Mouse (Mus musculus) MEL (cell line): ENCODE data around the gene Cep170b.

Experiments
- CTCF ChIP-seq, 3 experiments: IDR thresholded peaks in 2 of 3; conservative IDR thresholded peaks in 1 of 3; 2 replicates each; pipeline ENCODE4 v1.5.1; 2011 to 2012; ENCODE audit warnings: low read length in 3 of 3, low read depth in 2 of 3, mild to moderate bottlenecking in 2 of 3, improper control_type of control experiment in 1 of 3, inconsistent platforms in 1 of 3, mixed read lengths in 1 of 3, moderate library complexity in 1 of 3; ENCODE audit not compliant: control insufficient read depth in 1 of 3, insufficient read depth in 1 of 3, poor library complexity in 1 of 3, severe bottlenecking in 1 of 3
- EP300 ChIP-seq, 2 experiments: IDR thresholded peaks; 2 replicates each; pipeline ENCODE4 v1.6.1; 2011; ENCODE audit warnings: improper control_type of control experiment in 2 of 2, low read length in 2 of 2, low read depth in 1 of 2, mild to moderate bottlenecking in 1 of 2
- ETS1 ChIP-seq: IDR thresholded peaks from 2 replicates; pipeline ENCODE4 v1.6.1; 2012; ENCODE audit warnings: low read depth, mild to moderate bottlenecking, inconsistent platforms, low read length, improper control_type of control experiment, moderate library complexity
- GABPA ChIP-seq: IDR thresholded peaks from 2 replicates; pipeline ENCODE4 v1.6.1; 2012; ENCODE audit warnings: low read depth, mild to moderate bottlenecking, inconsistent platforms, low read length, improper control_type of control experiment, moderate library complexity
- MAFK ChIP-seq: IDR thresholded peaks from 2 replicates; pipeline ENCODE4 v1.6.1; 2011; ENCODE audit warnings: low read depth, mild to moderate bottlenecking, low read length, improper control_type of control experiment, borderline replicate concordance
- MXI1 ChIP-seq: IDR thresholded peaks from 2 replicates; pipeline ENCODE4 v1.6.1; 2011; ENCODE audit warnings: mild to moderate bottlenecking, low read depth, low read length, improper control_type of control experiment
- POLR2A ChIP-seq, 2 experiments: IDR thresholded peaks; 2 replicates each; pipeline ENCODE4 v1.6.1; 2011 to 2012; ENCODE audit warnings: low read length in 2 of 2, mild to moderate bottlenecking in 2 of 2, control low read depth in 1 of 2, improper control_type of control experiment in 1 of 2, low read depth in 1 of 2, moderate library complexity in 1 of 2; ENCODE audit not compliant: control insufficient read depth in 1 of 2, insufficient read depth in 1 of 2, poor library complexity in 1 of 2
- POLR2AphosphoS2 ChIP-seq: IDR thresholded peaks from 2 replicates; pipeline ENCODE4 v1.6.1; 2011; ENCODE audit warnings: low read length, improper control_type of control experiment
- POLR2AphosphoS5 ChIP-seq: IDR thresholded peaks from 2 replicates; pipeline ENCODE4 v1.6.1; 2012; ENCODE audit warnings: low read depth, borderline replicate concordance, mild to moderate bottlenecking, inconsistent platforms, low read length, moderate library complexity, mixed read lengths
- SIN3A ChIP-seq: IDR thresholded peaks from 2 replicates; pipeline ENCODE4 v1.6.1; 2012; ENCODE audit warnings: low read length, improper control_type of control experiment, inconsistent platforms
- TAL1 ChIP-seq: IDR thresholded peaks from 2 replicates; pipeline ENCODE4 v1.6.1; 2012; ENCODE audit warnings: mild to moderate bottlenecking, inconsistent platforms, low read length, moderate library complexity, mixed read lengths
- ZNF384 ChIP-seq: IDR thresholded peaks from 2 replicates; pipeline ENCODE4 v1.6.1; 2012; ENCODE audit warnings: low read depth, mild to moderate bottlenecking, inconsistent platforms, low read length, improper control_type of control experiment

GRCm38 (mm10) chr12:112693185-112694126, 26.8 kb upstream of the Cep170b start:
- TF ChIP-seq POLR2A (IDR thresholded peaks at IDR 0.05; ENCODE audit: control insufficient read depth in 1 of 2, insufficient read depth in 1 of 2, low read depth in 1 of 2, low read length in 2 of 2, poor library complexity in 1 of 2) = peak in 1 of 2 experiments; percentile 100; a peak in 2 of 4 replicates
- TF ChIP-seq ZNF384 = no peak
- TF ChIP-seq CTCF (IDR thresholded peaks at IDR 0.05 in 2 of 3, conservative IDR thresholded peaks at IDR 0.05 in 1 of 3; ENCODE audit: control insufficient read depth in 1 of 3, insufficient read depth in 1 of 3, low read depth in 2 of 3, low read length in 3 of 3, poor library complexity in 1 of 3, severe bottlenecking in 1 of 3) = no peak
- TF ChIP-seq ETS1 = no peak
- peak; percentile 94 for TF ChIP-seq POLR2AphosphoS5
- TF ChIP-seq MXI1 = no peak
- TF ChIP-seq MAFK = no peak
- no peak for TF ChIP-seq EP300 (IDR thresholded peaks at IDR 0.05; ENCODE audit: low read depth in 1 of 2, low read length in 2 of 2)
- TF ChIP-seq TAL1 = no peak
- no peak for TF ChIP-seq POLR2AphosphoS2
- no peak for TF ChIP-seq GABPA
- TF ChIP-seq SIN3A = no peak
